Mouse (Mus musculus) cerebellum, adult 11-12 months (tissue): ENCODE results near the gene Map2k4.

Source experiments
- DNase-seq: peaks from one replicate; pipeline ENCODE4 v3.0.0; 2022

The Map2k4 gene

GRCm38 (mm10) chr11:65773535-65773934, 14.6 kb downstream of the Map2k4 start:
- DNase-seq, result no peak

- no peak for DNase-seq
These were observed 16.6 kb downstream of the Map2k4 start for GRCm38 (mm10) chr11:65771546-65771945.

GRCm38 (mm10) chr11:65769990-65770389, 18.1 kb downstream of the Map2k4 start:
- no peak for DNase-seq

- DNase-seq, result no peak
These were observed 19.7 kb downstream of the Map2k4 start for GRCm38 (mm10) chr11:65768445-65768844.

GRCm38 (mm10) chr11:65760912-65761311, 27.2 kb downstream of the Map2k4 start:
- DNase-seq, result no peak

GRCm38 (mm10) chr11:65759350-65759749, 28.7 kb downstream of the Map2k4 start:
- no peak for DNase-seq

GRCm38 (mm10) chr11:65754161-65754560, 33.9 kb downstream of the Map2k4 start:
- DNase-seq, result no peak

GRCm38 (mm10) chr11:65753593-65753992, 34.5 kb downstream of the Map2k4 start:
- no peak for DNase-seq

- DNase-seq, result no peak
These were observed 37.6 kb downstream of the Map2k4 start for GRCm38 (mm10) chr11:65750546-65750945.

- no peak for DNase-seq
These were observed 40.7 kb downstream of the Map2k4 start for GRCm38 (mm10) chr11:65747433-65747832.

- DNase-seq, result peak; percentile 31
These were observed 42.3 kb downstream of the Map2k4 start for GRCm38 (mm10) chr11:65745707-65746333.

GRCm38 (mm10) chr11:65743866-65744265, 44.2 kb downstream of the Map2k4 start:
- peak; percentile 31 for DNase-seq

GRCm38 (mm10) chr11:65740811-65741210, 47.3 kb downstream of the Map2k4 start:
- DNase-seq, result no peak

- no peak for DNase-seq
These were observed 47.7 kb downstream of the Map2k4 start for GRCm38 (mm10) chr11:65740390-65740789.

- DNase-seq, result no peak
These were observed 48.2 kb downstream of the Map2k4 start for GRCm38 (mm10) chr11:65739880-65740279.

GRCm38 (mm10) chr11:65734656-65735055, 53.4 kb downstream of the Map2k4 start:
- no peak for DNase-seq

GRCm38 (mm10) chr11:65729623-65730217, 58.4 kb downstream of the Map2k4 start:
- DNase-seq, result no peak

- DNase-seq, result no peak
These were observed 59.2 kb downstream of the Map2k4 start for GRCm38 (mm10) chr11:65728906-65729305.

- no peak for DNase-seq
These were observed 64.4 kb downstream of the Map2k4 start for GRCm38 (mm10) chr11:65723715-65724114.

- DNase-seq, result no peak
These were observed 66.5 kb downstream of the Map2k4 start for GRCm38 (mm10) chr11:65721615-65722014.

GRCm38 (mm10) chr11:65719960-65720359, 68.1 kb downstream of the Map2k4 start:
- DNase-seq, result no peak

- no peak for DNase-seq
These were observed 74.3 kb downstream of the Map2k4 start for GRCm38 (mm10) chr11:65713830-65714229.

- no peak for DNase-seq
These were observed 75.3 kb downstream of the Map2k4 start for GRCm38 (mm10) chr11:65712754-65713306.

- DNase-seq, result peak; percentile 46
These were observed 81.3 kb downstream of the Map2k4 start for GRCm38 (mm10) chr11:65706784-65707183.

- peak; percentile 23 for DNase-seq
These were observed 81.9 kb downstream of the Map2k4 start for GRCm38 (mm10) chr11:65706176-65706575.
